Mouse (Mus musculus) urinary bladder, postnatal 10 days (tissue): ENCODE data around the gene Bsn.

Source experiments
- DNase-seq: peaks from one replicate; pipeline ENCODE4 v3.0.0; 2022; ENCODE audit warnings: low spot score

Gene Bsn

GRCm38 (mm10) chr9:108054331-108055040 is 135.7 kb downstream of the Bsn start:
- no peak for DNase-seq

GRCm38 (mm10) chr9:108053665-108054225 is 136.4 kb downstream of the Bsn start:
- no peak for DNase-seq

GRCm38 (mm10) chr9:108052885-108053664 is 137.1 kb downstream of the Bsn start, which contains the start of gene Amigo3:
Amigo3 (plus strand) TSS chr9:108053159.
- DNase-seq: peak; percentile 88

- no peak for DNase-seq
Measured at GRCm38 (mm10) chr9:108052411-108052810, 137.8 kb downstream of the Bsn start.

GRCm38 (mm10) chr9:108051931-108052220 is 138.3 kb downstream of the Bsn start:
- DNase-seq: no peak

GRCm38 (mm10) chr9:108051184-108051930 is 138.8 kb downstream of the Bsn start:
- DNase-seq: no peak

- DNase-seq: no peak
Measured at GRCm38 (mm10) chr9:108049561-108050251, 140.5 kb downstream of the Bsn start.

- DNase-seq: peak; percentile 80
Measured at GRCm38 (mm10) chr9:108049016-108049455, 141.1 kb downstream of the Bsn start, which contains the start of gene Gmppb. Gmppb (plus strand) TSS chr9:108049242.

GRCm38 (mm10) chr9:108048566-108048955 is 141.6 kb downstream of the Bsn start:
- no peak for DNase-seq

GRCm38 (mm10) chr9:108047601-108048565 is 142.3 kb downstream of the Bsn start:
- DNase-seq: no peak

- no peak for DNase-seq
Measured at GRCm38 (mm10) chr9:108046582-108046981, 143.6 kb downstream of the Bsn start.
